Mouse (Mus musculus): ENCODE results near the gene Gm20479.

GRCm38 (mm10) chr7:27328648-27329047 is 28.6 kb downstream of the Gm20479 start:
- TF ChIP-seq MAX (IDR thresholded peaks at IDR 0.05) (no peak), CTCF (IDR thresholded peaks at IDR 0.05; ENCODE audit: control insufficient read depth, insufficient read depth, insufficient read length) (no peak), USF1 (IDR thresholded peaks at IDR 0.05; ENCODE audit: low read depth) (no peak), MYOG (IDR thresholded peaks at IDR 0.05; ENCODE audit: control insufficient read depth, extremely low read depth, insufficient read length) (no peak)

All from C2C12 (cell line).